Mouse (Mus musculus): ENCODE results near the gene Lrrc18.

Lrrc18 gene

GRCm38 (mm10) chr14:32991082-32991481 lies at the start of gene Lrrc18:
Gene Lrrc18 (plus strand): TSS chr14:32991382.
- no peak for DNase-seq (ENCODE audit: low spot score)

DNA sequence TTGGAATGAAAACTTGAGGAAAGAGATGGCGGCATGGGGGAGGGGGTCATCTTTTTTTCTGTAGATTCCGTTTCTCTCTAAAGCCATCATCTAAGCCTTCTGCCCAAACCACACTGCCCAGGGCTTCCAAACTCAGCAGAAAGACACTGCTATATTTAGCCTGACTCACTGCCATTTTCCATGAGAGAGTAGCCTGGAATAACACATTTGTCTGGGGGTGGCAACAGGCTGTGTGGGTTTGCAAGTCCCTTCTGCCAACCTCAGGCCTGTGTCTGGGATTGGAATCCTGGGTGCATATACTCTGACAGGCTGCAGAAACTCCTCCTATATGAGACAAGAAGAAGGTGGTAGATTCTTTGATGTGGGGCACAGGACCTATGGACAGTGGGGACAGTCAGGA lies 43.7 kb upstream of the Lrrc18 start:
- no peak for DNase-seq (ENCODE audit: low spot score)

DNA sequence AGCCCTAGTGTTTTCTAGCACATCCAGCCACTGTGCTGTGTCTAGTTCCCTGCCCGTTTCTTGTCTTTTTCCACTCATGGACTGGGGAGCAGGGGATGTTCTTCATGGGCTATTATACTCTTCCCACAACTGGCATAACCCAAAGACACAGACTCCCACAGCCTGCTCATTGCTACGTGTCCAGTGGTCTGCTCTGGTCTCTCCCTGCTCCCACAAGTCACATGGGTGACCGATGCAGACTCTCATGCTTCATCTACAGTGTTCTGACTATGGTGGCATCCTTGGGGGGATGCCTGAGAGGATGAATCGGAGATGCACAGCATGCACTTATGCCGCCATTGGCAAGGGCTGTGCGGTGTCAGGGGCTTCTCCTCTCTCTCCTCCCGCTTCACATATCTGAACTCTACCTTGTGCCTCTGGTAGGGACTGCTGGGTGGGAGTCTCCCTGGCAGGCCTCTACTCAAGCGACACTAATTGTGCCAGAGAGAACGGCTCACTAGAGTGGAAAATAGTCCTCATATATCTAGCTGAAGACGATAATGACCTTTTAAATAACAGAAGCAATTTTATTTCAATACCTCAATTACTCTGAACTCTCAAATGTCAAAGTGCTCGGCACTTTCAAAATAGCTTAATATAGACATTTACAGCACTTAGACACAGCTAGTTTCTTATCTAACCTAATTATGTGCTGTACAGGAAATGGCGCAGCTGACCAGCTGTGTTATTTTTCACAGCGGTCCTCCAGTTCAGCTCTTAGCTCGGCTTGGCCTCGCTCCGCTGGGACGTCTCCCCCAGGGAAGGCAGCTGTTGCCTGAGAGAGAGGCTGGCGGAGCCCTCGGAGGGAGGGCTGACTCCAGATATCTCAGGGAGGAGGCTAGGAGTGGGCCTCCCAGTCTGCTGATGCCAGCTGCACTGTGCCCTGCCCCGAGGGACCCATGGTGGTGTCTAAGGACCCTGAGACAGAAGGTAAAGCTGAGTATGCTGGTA lies 40.6 kb upstream of the Lrrc18 start:
- peak; percentile 59 for DNase-seq (ENCODE audit: low spot score)

DNA sequence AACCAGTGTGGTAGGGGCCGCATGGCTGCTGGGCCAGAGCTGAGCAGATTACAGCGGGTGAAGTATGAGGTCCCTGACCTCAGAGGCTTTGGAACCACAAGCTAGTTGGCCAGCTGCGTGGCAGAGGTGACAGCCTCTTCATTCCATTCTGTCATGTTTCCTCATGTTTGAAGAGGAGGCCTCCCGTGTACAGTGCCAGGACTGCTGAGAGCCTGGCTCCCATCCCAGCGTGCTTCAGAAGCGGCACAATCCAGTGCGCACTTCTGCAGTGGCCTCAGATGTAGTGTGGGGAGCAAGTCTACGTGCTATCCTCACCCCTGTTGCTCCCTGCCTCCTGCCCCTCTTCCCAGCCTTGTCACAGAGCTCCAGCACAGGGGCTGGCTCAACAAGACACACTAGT lies 34.7 kb upstream of the Lrrc18 start:
- DNase-seq (ENCODE audit: low spot score) = peak; percentile 31

DNA sequence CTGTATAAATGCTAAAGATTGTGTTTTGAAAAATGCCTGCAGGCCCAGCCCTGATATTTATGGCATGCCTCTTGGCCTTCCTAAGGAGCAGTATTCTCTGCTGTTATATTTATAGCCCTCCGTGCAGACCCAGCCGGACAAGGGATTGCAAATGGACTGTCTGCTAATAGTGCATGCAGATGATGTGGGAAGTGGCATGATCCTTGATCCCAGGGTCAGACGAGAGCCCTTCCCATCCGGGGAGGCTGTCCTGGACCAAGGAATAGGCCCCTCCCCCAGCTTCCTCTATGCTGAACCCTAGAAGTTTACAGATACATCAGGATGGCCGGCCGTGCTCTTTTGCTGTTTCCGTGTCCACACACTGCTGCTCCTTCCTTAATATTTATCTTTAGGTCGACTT lies 32.5 kb upstream of the Lrrc18 start:
- DNase-seq (ENCODE audit: low spot score) = no peak

DNA sequence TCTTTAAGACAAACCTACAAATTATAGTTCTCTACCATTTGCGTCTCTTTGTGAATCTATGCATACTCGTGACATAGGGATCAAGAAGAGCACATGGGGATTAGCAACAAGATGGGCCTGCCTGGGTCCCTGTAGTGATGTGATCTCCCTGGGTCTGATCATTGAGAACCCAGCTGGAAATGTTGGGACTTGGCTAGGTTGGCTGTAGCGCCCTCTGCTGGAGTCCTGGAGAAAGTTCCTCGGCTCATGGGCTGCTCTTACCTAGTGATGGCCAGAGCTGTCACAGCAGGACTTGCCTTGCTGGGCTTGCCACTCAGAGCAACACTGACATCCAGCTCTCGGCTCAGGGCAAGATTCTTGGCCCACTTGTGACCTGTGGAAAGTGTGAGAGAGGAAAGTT lies 30.7 kb upstream of the Lrrc18 start:
- DNase-seq (ENCODE audit: low spot score) = peak; percentile 53

DNA sequence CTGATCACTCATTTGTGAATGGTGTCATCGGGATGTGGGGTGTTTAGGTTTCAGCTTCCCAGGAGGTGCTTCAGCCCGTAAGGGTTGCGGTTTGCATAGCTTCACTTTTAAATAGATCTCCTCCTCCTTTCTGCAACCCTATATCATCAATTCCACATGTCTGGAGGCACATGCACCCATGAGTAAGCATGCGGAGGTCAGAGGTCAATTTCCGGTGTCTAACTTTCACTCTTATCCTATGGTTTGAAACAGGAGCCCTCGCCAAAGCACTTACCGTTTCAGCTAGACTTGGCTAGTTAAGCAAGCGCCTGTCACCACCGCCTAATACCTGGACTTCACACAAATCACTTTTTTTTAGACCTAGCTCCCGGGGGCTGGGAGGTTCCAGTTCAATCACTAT lies 26.4 kb upstream of the Lrrc18 start:
- DNase-seq (ENCODE audit: low spot score) = no peak

GRCm38 (mm10) chr14:32970700-32971099 lies 20.5 kb upstream of the Lrrc18 start:
- DNase-seq (ENCODE audit: low spot score) = no peak

- DNase-seq (ENCODE audit: low spot score) = no peak
Measured at GRCm38 (mm10) chr14:32984176-32984738, 6.9 kb upstream of the Lrrc18 start.

GRCm38 (mm10) chr14:32986659-32987058 lies 4.5 kb upstream of the Lrrc18 start:
- DNase-seq (ENCODE audit: low spot score) = no peak

- DNase-seq (ENCODE audit: low spot score) = peak; percentile 56
Measured at GRCm38 (mm10) chr14:32994954-32995636, 3.9 kb downstream of the Lrrc18 start.

GRCm38 (mm10) chr14:32999511-32999910 lies 8.3 kb downstream of the Lrrc18 start:
- no peak for DNase-seq (ENCODE audit: low spot score)

- no peak for DNase-seq (ENCODE audit: low spot score)
Measured at GRCm38 (mm10) chr14:33000112-33000979, 9.2 kb downstream of the Lrrc18 start.

- no peak for DNase-seq (ENCODE audit: low spot score)
Measured at GRCm38 (mm10) chr14:33005114-33005513, 13.9 kb downstream of the Lrrc18 start.

GRCm38 (mm10) chr14:33007638-33008037 lies 16.5 kb downstream of the Lrrc18 start:
- DNase-seq (ENCODE audit: low spot score) = no peak

DNA sequence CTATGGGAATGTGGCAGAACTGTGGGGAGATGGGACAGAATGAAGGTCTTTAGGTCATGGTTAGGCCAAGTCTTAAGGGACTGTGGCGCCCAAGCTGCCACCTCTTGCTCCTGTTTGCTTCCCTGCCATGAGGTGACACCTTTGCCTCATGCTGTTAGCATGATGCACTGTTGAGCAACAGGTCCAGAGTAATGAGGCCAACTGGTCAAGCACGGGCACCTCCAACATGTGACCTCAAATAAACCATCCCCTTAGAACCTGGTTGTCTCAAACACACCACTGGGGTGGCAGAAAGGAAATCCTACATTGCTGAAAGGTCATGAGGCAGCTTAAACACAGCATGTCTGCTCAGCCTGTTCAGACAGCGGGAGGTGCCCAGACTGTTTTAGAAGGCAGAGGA lies 27.9 kb downstream of the Lrrc18 start:
- DNase-seq (ENCODE audit: low spot score) = no peak

GRCm38 (mm10) chr14:33019606-33020005 lies 28.4 kb downstream of the Lrrc18 start:
- no peak for DNase-seq (ENCODE audit: low spot score)

- no peak for DNase-seq (ENCODE audit: low spot score)
Measured at GRCm38 (mm10) chr14:33030849-33031248, 39.7 kb downstream of the Lrrc18 start.

GRCm38 (mm10) chr14:33033424-33033823 lies 42.2 kb downstream of the Lrrc18 start:
- DNase-seq (ENCODE audit: low spot score) = no peak

- no peak for DNase-seq (ENCODE audit: low spot score)
Measured at GRCm38 (mm10) chr14:33035386-33035785, 44.2 kb downstream of the Lrrc18 start.

- no peak for DNase-seq (ENCODE audit: low spot score)
Measured at GRCm38 (mm10) chr14:33036811-33037210, 45.6 kb downstream of the Lrrc18 start.

DNA sequence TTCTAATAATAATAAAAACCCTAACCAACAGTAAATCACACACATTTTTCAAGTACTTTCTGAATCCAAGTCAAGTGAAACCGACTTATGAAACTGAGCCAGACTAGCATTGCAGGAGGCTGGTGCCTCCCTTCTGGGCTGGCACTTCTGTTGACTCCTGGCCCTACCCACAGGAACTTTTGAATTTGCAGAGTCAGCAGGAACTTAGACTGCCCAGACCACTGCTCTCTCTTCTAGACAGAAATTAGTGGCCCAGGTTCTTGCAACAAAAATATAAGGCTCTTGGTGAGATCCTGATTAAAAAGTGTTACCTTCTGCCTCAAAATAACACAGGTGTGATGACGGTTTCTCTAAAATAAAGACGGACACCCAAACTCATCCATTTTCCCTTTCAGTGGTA lies 54.0 kb downstream of the Lrrc18 start:
- DNase-seq (ENCODE audit: low spot score) = no peak

Data from lung, postnatal 25 days (tissue).